Mouse (Mus musculus): ENCODE measurements around the gene Rnf220.
A peak's percentile ranks its signal among the peaks of the same experiment; 100 is the strongest.

Gene Rnf220

GRCm38 (mm10) chr4:117373324-117374077, 123.4 kb downstream of the Rnf220 start:
- no peak for DNase-seq

GRCm38 (mm10) chr4:117371896-117372295, 125.0 kb downstream of the Rnf220 start:
- no peak for DNase-seq

- no peak for DNase-seq
These were observed 126.5 kb downstream of the Rnf220 start for GRCm38 (mm10) chr4:117370354-117370753.

- no peak for DNase-seq
These were observed 127.3 kb downstream of the Rnf220 start for GRCm38 (mm10) chr4:117369571-117369970.

- DNase-seq, result no peak
These were observed 129.5 kb downstream of the Rnf220 start for GRCm38 (mm10) chr4:117367365-117367764.

- DNase-seq, result no peak
These were observed 134.8 kb downstream of the Rnf220 start for GRCm38 (mm10) chr4:117362085-117362484.

- no peak for DNase-seq
These were observed 135.3 kb downstream of the Rnf220 start for GRCm38 (mm10) chr4:117361558-117361873.

GRCm38 (mm10) chr4:117360713-117361557, 135.9 kb downstream of the Rnf220 start:
- no peak for DNase-seq

- DNase-seq, result no peak
These were observed 137.0 kb downstream of the Rnf220 start for GRCm38 (mm10) chr4:117359803-117360382.

GRCm38 (mm10) chr4:117357917-117358316, 138.9 kb downstream of the Rnf220 start:
- no peak for DNase-seq

- no peak for DNase-seq
These were observed 139.7 kb downstream of the Rnf220 start for GRCm38 (mm10) chr4:117357104-117357503.

GRCm38 (mm10) chr4:117356223-117356622, 140.6 kb downstream of the Rnf220 start:
- no peak for DNase-seq

GRCm38 (mm10) chr4:117354651-117355050, 142.2 kb downstream of the Rnf220 start:
- DNase-seq, result no peak

GRCm38 (mm10) chr4:117352957-117353356, 143.9 kb downstream of the Rnf220 start:
- no peak for DNase-seq

- no peak for DNase-seq
These were observed 144.8 kb downstream of the Rnf220 start for GRCm38 (mm10) chr4:117352071-117352470.

GRCm38 (mm10) chr4:117350139-117350693, 146.6 kb downstream of the Rnf220 start:
- no peak for DNase-seq

- DNase-seq, result no peak
These were observed 147.5 kb downstream of the Rnf220 start for GRCm38 (mm10) chr4:117349327-117349726.

- peak; percentile 9 to 18 for DNase-seq
These were observed 150.8 kb downstream of the Rnf220 start for GRCm38 (mm10) chr4:117346025-117346424.

GRCm38 (mm10) chr4:117343385-117343784, 153.5 kb downstream of the Rnf220 start:
- DNase-seq, result no peak

GRCm38 (mm10) chr4:117342751-117343150, 154.1 kb downstream of the Rnf220 start:
- DNase-seq, result no peak

GRCm38 (mm10) chr4:117341282-117341681, 155.6 kb downstream of the Rnf220 start:
- DNase-seq, result no peak

- DNase-seq, result no peak
These were observed 157.1 kb downstream of the Rnf220 start for GRCm38 (mm10) chr4:117339796-117340195.

- no peak for DNase-seq
These were observed 165.9 kb downstream of the Rnf220 start for GRCm38 (mm10) chr4:117330836-117331475.

Data from cerebellum, adult 18-20 months (tissue).